Mouse (Mus musculus): ENCODE results near the gene Sptbn1. TPM values are rescaled to one million over a fixed set of nuclear protein-coding genes. Genes with fewer than 3 reads are reported as not detected.
"Not testable (repeated sequence)": the region's sequence is repeated elsewhere in the genome, so short reads cannot be mapped to it uniquely, and the experiment has no call there.

The Sptbn1 gene
- total RNA-seq, 2 experiments from 2014 or later: 509 to 527 TPM

- intact Hi-C loops (cut with DNase I): no loop called here
- DNase-seq: peak; percentile 72 to 80
Measured at GRCm38 (mm10) chr11:30257812-30258211, 10.2 kb downstream of the Sptbn1 start.

GRCm38 (mm10) chr11:30257085-30257484 lies 10.9 kb downstream of the Sptbn1 start:
- intact Hi-C loops (cut with DNase I): no loop called here
- no peak for DNase-seq

GRCm38 (mm10) chr11:30256491-30256890 lies 11.5 kb downstream of the Sptbn1 start:
- intact Hi-C loops (cut with DNase I): no loop called here
- peak in 1 of 2 experiments; percentile 50 for DNase-seq

- DNase-seq; intact Hi-C loops (cut with DNase I): not testable (repeated sequence)
Measured at GRCm38 (mm10) chr11:30255211-30255610, 12.8 kb downstream of the Sptbn1 start.

- DNase-seq: no peak
Measured at GRCm38 (mm10) chr11:30251294-30251904, 16.6 kb downstream of the Sptbn1 start.

GRCm38 (mm10) chr11:30249452-30250016 lies 18.4 kb downstream of the Sptbn1 start:
- DNase-seq: no peak
- intact Hi-C loops (cut with DNase I): no loop called here

More at GRCm38 (mm10) chr11:30251294-30251904, 16.6 kb downstream of the Sptbn1 start:
- intact Hi-C loops (cut with DNase I): no loop called here

GRCm38 (mm10) chr11:30247106-30247505 lies 20.9 kb downstream of the Sptbn1 start:
- intact Hi-C loops (cut with DNase I): no loop called here
- no peak for DNase-seq

- no peak for DNase-seq
- intact Hi-C loops (cut with DNase I): no loop called here
Measured at GRCm38 (mm10) chr11:30246161-30246560, 21.8 kb downstream of the Sptbn1 start.

- intact Hi-C loops (cut with DNase I): no loop called here
- DNase-seq: no peak
Measured at GRCm38 (mm10) chr11:30244172-30244571, 23.8 kb downstream of the Sptbn1 start.

GRCm38 (mm10) chr11:30243591-30243990 lies 24.4 kb downstream of the Sptbn1 start:
- peak; percentile 51 to 67 for DNase-seq
- intact Hi-C loops (cut with DNase I): no loop called here

GRCm38 (mm10) chr11:30240861-30241260 lies 27.1 kb downstream of the Sptbn1 start:
- intact Hi-C loops (cut with DNase I): no loop called here
- no peak for DNase-seq

GRCm38 (mm10) chr11:30237960-30238359 lies 30.0 kb downstream of the Sptbn1 start:
- intact Hi-C loops (cut with DNase I): loop anchor here (5.0 kb wide), 1 partner anchor 419 kb away; no protein-coding TSS in a partner anchor
- peak in 1 of 2 experiments; percentile 59 for DNase-seq

GRCm38 (mm10) chr11:30236681-30237242 lies 31.2 kb downstream of the Sptbn1 start:
- intact Hi-C loops (cut with DNase I): loop anchor here (5.0 kb wide), 1 partner anchor 421 kb away; no protein-coding TSS in a partner anchor
- no peak for DNase-seq

- DNase-seq: no peak
- intact Hi-C loops (cut with DNase I): loop anchor here (5.0 kb wide), 1 partner anchor 422 kb away; no protein-coding TSS in a partner anchor
Measured at GRCm38 (mm10) chr11:30235666-30236065, 32.3 kb downstream of the Sptbn1 start.

GRCm38 (mm10) chr11:30235218-30235617 lies 32.8 kb downstream of the Sptbn1 start:
- DNase-seq: no peak
- intact Hi-C loops (cut with DNase I): loop anchor here (5.0 kb wide), 1 partner anchor 422 kb away; no protein-coding TSS in a partner anchor

- intact Hi-C loops (cut with DNase I): no loop called here
- no peak for DNase-seq
Measured at GRCm38 (mm10) chr11:30233946-30234345, 34.0 kb downstream of the Sptbn1 start.

GRCm38 (mm10) chr11:30232082-30232481 lies 35.9 kb downstream of the Sptbn1 start:
- intact Hi-C loops (cut with DNase I): no loop called here

GRCm38 (mm10) chr11:30231336-30231735 lies 36.6 kb downstream of the Sptbn1 start:
- intact Hi-C loops (cut with DNase I): no loop called here
- DNase-seq: no peak

More at GRCm38 (mm10) chr11:30232082-30232481, 35.9 kb downstream of the Sptbn1 start:
- DNase-seq: peak; percentile 76 to 84

- intact Hi-C loops (cut with DNase I): no loop called here
- no peak for DNase-seq
Measured at GRCm38 (mm10) chr11:30230330-30230771, 37.6 kb downstream of the Sptbn1 start.

GRCm38 (mm10) chr11:30226756-30227155 lies 41.2 kb downstream of the Sptbn1 start:
- DNase-seq: no peak
- intact Hi-C loops (cut with DNase I): loop anchor here (2.0 kb wide), 1 partner anchor 14 kb away; no protein-coding TSS in a partner anchor

GRCm38 (mm10) chr11:30224599-30224998 lies 43.4 kb downstream of the Sptbn1 start:
- DNase-seq: no peak
- intact Hi-C loops (cut with DNase I): loop anchor here (5.0 kb wide), 1 partner anchor 77 kb away; no protein-coding TSS in a partner anchor
